Mouse (Mus musculus) intestine, embryonic 14.5 days (tissue): ENCODE measurements around the gene Zfr2. TPM values are rescaled to one million over a fixed set of nuclear protein-coding genes. Genes with fewer than 3 reads are reported as not detected.

Source experiments
- ATAC-seq: fragments of 200-750 bp; cut with Nextera tagmentation; replicated peaks from 2 replicates; pipeline ENCODE4 v1.8.0; 2017; ENCODE audit warnings: low read depth, moderate number of reproducible peaks, moderate TSS enrichment, moderate library complexity; ENCODE audit not compliant: low FRiP score, low TSS enrichment
- DNase-seq: peaks from one replicate; pipeline ENCODE4 v3.0.0-alpha.2; 2018; ENCODE audit warnings: low spot score
- H3K27ac ChIP-seq: fragments of 300-500 bp; sonication (generic); 2 replicates; pipeline ENCODE4 v1.5.1; 2014; ENCODE audit warnings: low read depth, mild to moderate bottlenecking, control low read depth
- H3K27me3 ChIP-seq: fragments of 300-500 bp; sonication (generic); replicated peaks from 2 replicates; pipeline ENCODE4 v1.6.1; 2014; ENCODE audit warnings: low read length, control low read depth; ENCODE audit not compliant: control insufficient read depth, insufficient read depth
- H3K36me3 ChIP-seq: fragments of 300-500 bp; sonication (generic); 2 replicates; pipeline ENCODE4 v1.6.1; 2014; ENCODE audit warnings: low read length, control low read depth; ENCODE audit not compliant: control insufficient read depth, insufficient read depth
- H3K4me1 ChIP-seq: fragments of 300-500 bp; sonication (generic); replicated peaks from 2 replicates; pipeline ENCODE4 v1.6.1; 2014; ENCODE audit warnings: low read length, control low read depth, mixed read lengths; ENCODE audit not compliant: control insufficient read depth, insufficient read depth
- H3K4me2 ChIP-seq: fragments of 300-500 bp; sonication (generic); 2 replicates; pipeline ENCODE4 v1.6.1; 2014; ENCODE audit warnings: low read length
- H3K4me3 ChIP-seq: fragments of 300-500 bp; sonication (generic); 2 replicates; pipeline ENCODE4 v1.5.1; 2014; ENCODE audit warnings: low read depth, low read length, control low read depth, mixed read lengths
- H3K9ac ChIP-seq: fragments of 300-500 bp; sonication (generic); 2 replicates; pipeline ENCODE4 v1.6.1; 2014; ENCODE audit warnings: mild to moderate bottlenecking, low read length
- H3K9me3 ChIP-seq: fragments of 300-500 bp; sonication (generic); 2 replicates; pipeline ENCODE4 v1.6.1; 2016; ENCODE audit warnings: low read length, control low read depth; ENCODE audit not compliant: control insufficient read depth
- whole genome bisulfite sequencing: fragments of 180-500 bp; shearing (Covaris S2); extraction: QIAGEN DNeasy Blood & Tissue Kit; methylation state at CpG from one replicate; pipeline ENCODE4 v1.1.7; 2014; 5-methylcytosine and 5-hydroxymethylcytosine counted together
- polyA plus RNA-seq: library from polyadenylated mRNA; unstranded; fragments of >200 nt; fragmentation: Nextera tagmentation; extraction: Ambion mirVana; gene quantifications from 2 replicates; pipeline ENCODE4 v1.2.1, GENCODE M21; 2014

Gene Zfr2
- polyA plus RNA-seq, 1 experiment from 2014 or later: 8.1 TPM

DNA sequence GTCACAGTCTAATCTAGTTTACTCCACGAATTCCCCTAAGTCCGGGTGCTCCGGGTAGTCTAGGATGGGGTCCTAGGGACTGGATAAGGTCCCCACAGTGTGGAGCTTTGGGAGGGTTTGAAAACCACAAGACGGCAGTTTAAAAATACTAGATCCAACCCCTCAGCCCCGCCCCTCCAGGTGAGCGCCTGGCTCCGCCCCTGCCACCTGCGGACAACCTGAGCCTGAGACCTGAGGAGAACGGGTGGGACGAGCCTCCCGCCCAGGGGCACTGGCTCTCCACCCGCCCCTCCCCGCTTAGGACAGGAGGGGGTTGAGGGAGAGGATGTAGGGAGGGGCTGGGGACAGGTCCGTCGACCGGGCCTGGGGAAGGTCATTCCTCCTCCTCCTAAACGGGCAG is 51.8 kb downstream of the Zfr2 start:
- H3K9ac ChIP-seq: no peak overlapping the region; the same call in 1 of the 2 replicates
- peak overlapping the region; percentile 55 for H3K4me2 ChIP-seq
- 0 out of 2 replicates have a peak, but pooled peaks cover 4% of the 10 kb centered on the region for H3K4me1 ChIP-seq
- no peaks in the 10 kb centered on the region for H3K9me3 ChIP-seq
- DNase-seq (peak; percentile 77), ATAC-seq (peak; percentile 38)
- H3K27ac ChIP-seq: no peak overlapping the region
- 6% methylated on average over 17 of the region's 17 CpGs for WGBS
- peak overlapping the region; percentile 45 for H3K4me3 ChIP-seq
- H3K36me3 ChIP-seq: no peaks in the 10 kb centered on the region
- peaks cover 24% of the 10 kb centered on the region for H3K27me3 ChIP-seq

DNA sequence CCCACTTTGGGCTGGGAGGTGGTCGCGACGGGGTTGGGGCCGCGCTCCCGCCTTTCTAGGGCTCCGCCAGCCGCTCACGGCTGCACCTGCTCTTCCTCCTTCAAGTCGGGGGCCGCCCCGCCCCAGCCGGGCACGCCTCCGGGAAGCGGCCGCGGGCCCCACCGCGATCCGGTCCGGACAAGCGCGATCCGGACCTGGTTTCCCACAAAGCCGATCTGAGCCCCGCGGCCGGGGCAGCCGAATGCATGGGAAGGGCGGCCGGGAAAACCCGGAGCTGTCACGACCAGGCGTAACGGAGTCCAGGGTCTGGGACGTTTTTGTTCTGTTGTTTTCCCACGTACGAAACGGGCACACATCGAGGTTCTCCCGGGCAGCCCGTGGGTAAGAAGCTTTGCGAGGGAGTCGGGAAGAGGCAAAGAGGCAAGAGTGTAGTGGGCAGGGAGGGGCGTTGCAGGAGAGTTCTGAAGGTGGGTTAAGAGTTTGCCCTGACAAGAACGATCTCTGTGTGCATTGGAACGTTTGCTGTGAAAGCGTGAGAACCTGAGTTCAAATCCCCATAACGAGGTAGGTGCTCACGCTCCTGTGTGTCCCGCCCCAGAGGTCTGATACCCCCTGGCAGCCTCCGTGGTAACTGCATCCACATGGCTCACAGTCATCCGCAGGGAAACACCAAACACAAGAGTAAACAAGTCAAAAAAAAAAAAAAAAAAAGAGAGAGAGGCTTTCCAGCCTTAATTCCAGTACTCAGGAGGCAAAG is 52.9 kb downstream of the Zfr2 start:
- peaks cover 35% of the 10 kb centered on the region for H3K27me3 ChIP-seq
- peak overlapping the region; percentile 33; the same call in 1 of the 2 replicates for H3K27ac ChIP-seq
- H3K9me3 ChIP-seq: no peaks in the 10 kb centered on the region
- WGBS: 2% methylated on average over 54 of the region's 54 CpGs
- H3K4me3 ChIP-seq: peak overlapping the region; percentile 45
- DNase-seq (peak; percentile 97), ATAC-seq (peak; percentile 73)
- 0 out of 2 replicates have a peak, but pooled peaks cover 9% of the 10 kb centered on the region for H3K4me1 ChIP-seq
- peak overlapping the region; percentile 55 for H3K4me2 ChIP-seq
- no peaks in the 10 kb centered on the region for H3K36me3 ChIP-seq
- H3K9ac ChIP-seq: peak overlapping the region; percentile 49

DNA sequence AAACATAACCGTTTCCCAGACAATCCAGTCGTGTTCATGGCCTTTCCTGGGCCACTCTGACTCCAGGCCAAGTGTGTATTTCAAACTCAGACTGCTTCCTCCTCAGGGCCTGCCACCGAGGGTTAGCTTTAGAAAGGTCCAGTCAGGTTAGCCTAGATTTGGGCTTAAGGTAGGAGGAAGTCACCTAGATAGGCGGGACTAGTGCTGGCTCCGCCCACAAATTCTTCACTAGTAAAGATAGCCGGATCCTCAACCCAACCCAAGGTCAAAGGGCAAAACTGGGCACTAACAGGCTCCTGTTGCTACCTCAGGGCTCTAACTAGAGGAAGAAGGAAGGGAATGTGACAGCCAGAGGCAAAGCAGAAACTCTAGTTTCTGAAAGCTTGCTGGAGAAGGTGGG is 53.6 kb downstream of the Zfr2 start:
- Histone ChIP-seq H3K9ac (no peak overlapping the region), H3K27me3 (peaks cover 42% of the 10 kb centered on the region), H3K36me3 (no peaks in the 10 kb centered on the region), H3K27ac (peak overlapping the region; percentile 40), H3K4me2 (peak overlapping the region; percentile 55; the same call in 1 of the 2 replicates), H3K4me1 (0 out of 2 replicates have a peak, but pooled peaks cover 11% of the 10 kb centered on the region), H3K4me3 (no peak overlapping the region), H3K9me3 (no peaks in the 10 kb centered on the region)
- WGBS: 36% methylated on average over 6 of the region's 6 CpGs
- DNase-seq: peak; percentile 69
- ATAC-seq: 0 out of 2 replicates have a peak, but pooled peaks have one; percentile 3

DNA sequence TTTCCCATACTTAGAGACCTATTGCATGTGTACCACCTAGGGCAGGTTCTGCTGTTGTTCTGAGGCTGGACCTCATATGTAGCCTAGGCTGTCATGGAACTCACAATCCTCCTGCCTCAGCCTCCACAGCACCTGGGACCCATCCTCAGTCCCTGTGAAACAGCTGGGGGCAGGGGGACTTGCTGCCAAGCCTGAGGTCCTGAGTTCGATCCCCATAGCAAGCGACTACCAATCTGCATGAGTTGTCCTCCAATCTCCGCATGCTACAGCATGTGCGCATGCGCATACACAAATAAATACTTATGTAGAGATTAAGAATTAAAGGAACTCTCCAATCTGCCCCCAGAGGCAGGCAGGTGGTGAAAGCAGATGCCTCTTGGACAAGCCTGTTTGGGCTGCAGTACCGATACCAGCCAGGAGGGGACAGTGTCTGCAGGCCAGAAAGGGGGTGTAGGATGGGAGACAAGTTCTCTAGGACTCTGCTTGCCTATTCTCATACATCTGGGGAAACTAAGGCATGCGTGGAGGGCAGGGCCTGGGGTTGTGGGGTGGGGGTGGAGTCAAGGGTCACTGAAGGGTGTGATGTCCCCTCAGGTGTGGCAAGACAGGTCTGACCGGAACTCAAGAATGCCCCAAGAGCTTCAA is 54.7 kb downstream of the Zfr2 start:
- 60% methylated on average over 8 of the region's 8 CpGs for WGBS
- Histone ChIP-seq H3K4me2 (no peak overlapping the region), H3K4me3 (no peak overlapping the region), H3K27me3 (peaks cover 38% of the 10 kb centered on the region), H3K9me3 (no peaks in the 10 kb centered on the region), H3K9ac (no peak overlapping the region), H3K36me3 (no peaks in the 10 kb centered on the region), H3K27ac (no peak overlapping the region), H3K4me1 (0 out of 2 replicates have a peak, but pooled peaks cover 11% of the 10 kb centered on the region)
- DNase-seq: peak; percentile 90
- no peak for ATAC-seq

DNA sequence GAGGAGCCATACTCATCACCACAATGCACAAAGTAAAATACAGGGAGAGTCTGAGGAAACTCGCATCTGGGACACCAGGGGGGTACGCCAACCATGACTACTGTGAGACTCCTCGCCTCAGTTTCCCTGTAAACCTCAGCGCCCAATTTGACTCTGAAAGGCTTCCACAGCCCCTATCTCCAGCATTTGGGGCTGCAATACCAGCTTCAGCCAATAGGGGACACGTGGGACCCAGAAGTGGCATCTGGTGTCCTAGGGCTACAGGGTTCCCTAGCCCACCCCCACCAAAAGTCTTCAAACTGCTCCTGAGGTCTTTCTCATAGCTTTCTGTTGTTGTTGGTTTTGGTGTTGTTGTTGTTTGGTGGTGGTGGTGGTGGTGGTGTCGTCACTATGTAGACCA is 55.6 kb downstream of the Zfr2 start:
- no peak overlapping the region for H3K27ac ChIP-seq
- no peak overlapping the region for H3K4me3 ChIP-seq
- WGBS: 34% methylated on average over 6 of the region's 6 CpGs
- no peaks in the 10 kb centered on the region for H3K36me3 ChIP-seq
- no peaks in the 10 kb centered on the region for H3K9me3 ChIP-seq
- peak; percentile 79 for DNase-seq
- peaks cover 11% of the 10 kb centered on the region; the same call in 1 of the 2 replicates for H3K4me1 ChIP-seq
- peaks cover 38% of the 10 kb centered on the region for H3K27me3 ChIP-seq
- H3K9ac ChIP-seq: no peak overlapping the region
- no peak overlapping the region for H3K4me2 ChIP-seq
- no peak for ATAC-seq

GRCm38 (mm10) chr10:81289278-81289677 is 56.3 kb downstream of the Zfr2 start:
- ATAC-seq: no peak
- DNase-seq: peak; percentile 79
- H3K27me3 ChIP-seq: peaks cover 32% of the 10 kb centered on the region
- no peak overlapping the region for H3K4me3 ChIP-seq
- no peak overlapping the region for H3K9ac ChIP-seq
- no peak overlapping the region for H3K27ac ChIP-seq
- H3K36me3 ChIP-seq: no peaks in the 10 kb centered on the region
- peaks cover 18% of the 10 kb centered on the region for H3K4me1 ChIP-seq
- 0 out of 2 replicates have a peak overlapping the region, but pooled peaks have one; percentile 20 for H3K4me2 ChIP-seq
- WGBS: 3% methylated on average over 7 of the region's 7 CpGs
- no peaks in the 10 kb centered on the region for H3K9me3 ChIP-seq

DNA sequence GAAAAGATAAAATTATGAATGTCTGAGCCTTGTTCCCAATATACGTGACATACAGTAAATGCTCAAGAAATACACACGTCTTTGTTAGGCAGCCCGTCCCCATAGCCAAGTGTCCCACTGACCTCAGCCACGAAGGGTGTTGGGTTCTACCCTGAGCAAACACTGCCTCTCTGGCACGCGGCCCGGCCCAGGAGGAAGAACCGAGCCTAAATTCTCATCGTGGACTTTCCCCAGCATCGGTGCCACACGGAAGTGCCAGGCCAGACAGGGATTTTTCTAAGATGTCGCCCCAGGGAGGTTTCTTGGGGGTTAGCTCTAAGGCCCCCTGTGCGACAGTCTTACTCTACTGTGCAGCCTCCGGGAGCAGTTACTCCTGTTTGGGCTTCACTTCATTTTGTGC is 56.9 kb downstream of the Zfr2 start:
- ATAC-seq (no peak), DNase-seq (no peak)
- Histone ChIP-seq H3K36me3 (no peaks in the 10 kb centered on the region), H3K9me3 (no peaks in the 10 kb centered on the region), H3K4me3 (no peak overlapping the region), H3K4me2 (peak overlapping the region; percentile 40; the same call in 1 of the 2 replicates), H3K27ac (no peak overlapping the region), H3K27me3 (peaks cover 27% of the 10 kb centered on the region), H3K9ac (no peak overlapping the region), H3K4me1 (peaks cover 23% of the 10 kb centered on the region)
- WGBS: 59% methylated on average over 14 of the region's 14 CpGs

- Histone ChIP-seq H3K4me3 (peak overlapping the region; percentile 19), H3K9me3 (no peaks in the 10 kb centered on the region), H3K36me3 (no peaks in the 10 kb centered on the region), H3K9ac (0 out of 2 replicates have a peak overlapping the region, but pooled peaks have one; percentile 5), H3K4me1 (peaks cover 28% of the 10 kb centered on the region), H3K4me2 (peak overlapping the region; percentile 40), H3K27ac (0 out of 2 replicates have a peak overlapping the region, but pooled peaks have one; percentile 22), H3K27me3 (peaks cover 20% of the 10 kb centered on the region; the same call in 1 of the 2 replicates)
- WGBS: 18% methylated on average over 24 of the region's 24 CpGs
- no peak for ATAC-seq
- DNase-seq: no peak
Observed at GRCm38 (mm10) chr10:81290698-81291460, 57.9 kb downstream of the Zfr2 start.
